Mouse (Mus musculus) mouse trophoblast stem cell (cell line): ENCODE results near the gene Zfp982.
"Not testable (repeated sequence)": the region's sequence is repeated elsewhere in the genome, so short reads cannot be mapped to it uniquely, and the experiment has no call there.

Experiments used
- in situ Hi-C, 2 experiments: fragments of 300-500 bp; cut with MseI, MboI; formaldehyde crosslinking; loops; 2 replicates in 1 of 2; 3 replicates in 1 of 2; pipeline ENCODE4 v1.15.1; 2025

The Zfp982 gene

DNA sequence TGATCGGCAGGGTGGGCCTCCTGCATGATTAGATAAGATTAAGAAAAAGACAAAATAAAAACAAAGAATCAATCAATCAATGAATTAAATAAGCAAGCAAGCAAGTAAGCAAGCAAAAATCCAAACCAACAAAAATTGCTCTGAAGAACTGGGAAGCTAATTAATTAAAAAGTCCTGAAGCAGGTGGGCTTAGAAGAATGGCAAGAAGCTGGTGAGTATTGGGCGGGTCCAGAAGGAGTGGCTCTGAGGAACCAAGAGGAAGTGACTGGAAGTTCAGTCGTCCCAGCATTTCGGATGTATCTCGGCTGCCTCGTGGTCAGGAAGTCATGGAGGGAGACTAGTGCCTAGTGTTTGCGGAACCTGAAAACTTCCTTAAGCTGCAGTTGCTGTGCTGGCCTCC, at the start of gene Zfp982:
Zfp982 (plus strand) TSS at position 301 of the 400 bp plus-strand sequence.
- in situ Hi-C loops, result not testable (repeated sequence)

GRCm38 (mm10) chr4:147442649-147443553, 49.3 kb upstream of the Zfp982 start:
- in situ Hi-C loops, result loop anchor here in 1 of 2 experiments (25.0 kb wide), 1 partner anchor 106 kb away; no protein-coding TSS in a partner anchor

DNA sequence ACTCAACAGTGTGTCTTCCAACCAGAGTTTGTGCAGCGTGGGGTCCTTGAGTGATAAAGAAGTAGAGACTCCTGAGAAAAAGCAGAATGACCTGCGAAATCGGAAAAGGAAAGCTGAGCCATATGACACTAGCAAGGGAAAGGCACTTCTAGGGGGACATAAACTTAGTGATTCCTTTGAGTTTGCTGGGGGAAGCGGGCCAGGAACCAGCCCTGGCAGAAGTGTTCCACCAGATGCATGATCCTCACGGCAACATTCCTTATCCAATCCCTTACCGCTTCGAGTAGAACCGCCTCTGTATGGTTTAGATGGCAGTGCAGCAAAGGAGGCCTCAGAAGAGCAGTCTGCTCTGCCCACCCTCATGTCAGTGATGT, 48.7 kb upstream of the Zfp982 start:
- in situ Hi-C loops, result loop anchor here in 1 of 2 experiments (25.0 kb wide), 1 partner anchor 106 kb away; no protein-coding TSS in a partner anchor

DNA sequence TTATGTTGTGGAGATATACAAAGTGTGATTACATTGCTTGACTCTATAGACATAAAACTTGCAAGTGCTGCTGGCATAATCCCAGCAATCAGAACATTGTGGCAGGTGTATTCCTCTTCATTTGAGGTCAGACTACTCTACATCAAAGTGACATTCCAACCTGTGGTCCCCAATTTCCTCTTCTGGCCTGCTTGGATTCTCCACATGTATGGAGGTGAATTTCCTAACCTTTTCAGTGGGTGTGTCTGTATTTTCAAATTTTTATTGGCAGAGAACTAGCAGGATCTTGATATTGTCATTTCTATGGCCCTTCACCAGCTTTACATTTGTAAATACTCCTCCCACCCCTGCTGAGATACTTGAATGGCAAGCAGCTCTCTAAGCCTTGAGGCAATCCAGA, 46.8 kb upstream of the Zfp982 start:
- in situ Hi-C loops, result loop anchor here in 1 of 2 experiments (25.0 kb wide), 1 partner anchor 108 kb away; no protein-coding TSS in a partner anchor

DNA sequence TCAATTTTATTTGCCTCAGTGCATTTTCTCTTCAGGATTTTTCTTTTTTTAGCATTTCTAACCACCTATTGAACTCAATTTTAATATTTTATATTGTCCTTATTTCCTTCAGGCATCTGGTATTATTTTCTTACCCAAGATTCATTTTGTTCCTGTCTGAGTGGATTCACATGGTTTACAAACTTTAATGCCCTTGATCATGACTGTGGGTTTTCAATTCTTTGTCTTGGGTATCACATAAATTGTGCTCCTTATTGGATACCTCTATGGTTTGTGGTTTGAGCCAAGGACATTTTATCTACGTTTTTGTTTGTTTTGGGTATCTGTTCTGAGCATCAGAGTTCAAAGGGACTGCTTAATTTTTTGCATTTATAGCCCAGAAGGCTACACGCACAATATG, 43.9 kb upstream of the Zfp982 start:
- in situ Hi-C loops, result loop anchor here in 1 of 2 experiments (25.0 kb wide), 1 partner anchor 111 kb away; no protein-coding TSS in a partner anchor

- in situ Hi-C loops, result loop anchor here in 1 of 2 experiments (25.0 kb wide), 1 partner anchor 112 kb away; no protein-coding TSS in a partner anchor
Observed at GRCm38 (mm10) chr4:147449099-147449581, 43.1 kb upstream of the Zfp982 start.

GRCm38 (mm10) chr4:147449986-147450385, 42.2 kb upstream of the Zfp982 start:
- in situ Hi-C loops, result loop anchor here in 1 of 2 experiments (25.0 kb wide), 1 partner anchor 113 kb away; no protein-coding TSS in a partner anchor

- in situ Hi-C loops, result not testable (repeated sequence)
Observed at GRCm38 (mm10) chr4:147467207-147467606, 25.0 kb upstream of the Zfp982 start.

DNA sequence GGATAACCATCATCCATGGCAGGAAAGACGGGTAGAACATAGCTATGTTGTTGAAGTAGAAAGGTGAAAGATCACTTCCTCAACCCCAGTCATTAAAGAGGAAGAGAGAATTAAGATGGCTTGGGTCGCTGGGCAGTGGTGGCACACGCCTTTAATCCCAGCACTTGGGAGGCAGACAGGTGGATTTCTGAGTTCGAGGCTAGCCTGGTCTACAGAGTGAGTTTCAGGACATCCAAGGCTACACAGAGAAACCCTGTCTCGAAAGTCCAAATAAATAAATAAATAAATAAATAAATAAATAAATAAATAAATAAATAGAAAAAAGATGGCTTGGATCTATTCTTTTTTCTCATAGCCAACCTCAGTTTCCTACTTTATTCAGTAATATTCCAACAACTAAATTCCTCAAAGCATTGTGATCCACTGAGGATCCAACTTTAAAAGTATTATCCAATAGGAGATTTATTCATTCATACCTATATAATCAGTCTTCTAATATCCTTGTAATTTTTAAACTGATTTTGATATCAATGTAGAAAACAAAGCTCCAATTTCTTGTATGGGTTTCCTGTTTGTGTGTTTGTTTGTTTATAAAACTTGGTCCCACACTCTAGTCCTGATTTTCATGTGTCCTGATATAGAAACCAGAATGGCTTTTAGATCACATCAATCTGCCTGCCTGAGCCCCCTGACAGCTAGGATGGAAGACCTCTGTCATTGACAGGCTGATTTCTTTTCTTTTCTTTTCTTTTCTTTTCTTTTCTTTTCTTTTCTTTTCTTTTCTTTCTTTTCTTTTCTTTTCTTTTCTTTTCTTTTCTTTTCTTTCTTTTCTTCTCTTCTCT, 6.8 kb downstream of the Zfp982 start:
- in situ Hi-C loops, result not testable (repeated sequence)

GRCm38 (mm10) chr4:147509174-147509573, 17.0 kb downstream of the Zfp982 start:
- in situ Hi-C loops, result no loop called here

GRCm38 (mm10) chr4:147518981-147519380, 26.8 kb downstream of the Zfp982 start:
- in situ Hi-C loops, result no loop called here

- in situ Hi-C loops, result loop anchor here (5.0 to 10.0 kb wide), 2 partner anchors 295 to 1958 kb away; no protein-coding TSS in a partner anchor
Observed at GRCm38 (mm10) chr4:147520100-147520499, 27.9 kb downstream of the Zfp982 start.

DNA sequence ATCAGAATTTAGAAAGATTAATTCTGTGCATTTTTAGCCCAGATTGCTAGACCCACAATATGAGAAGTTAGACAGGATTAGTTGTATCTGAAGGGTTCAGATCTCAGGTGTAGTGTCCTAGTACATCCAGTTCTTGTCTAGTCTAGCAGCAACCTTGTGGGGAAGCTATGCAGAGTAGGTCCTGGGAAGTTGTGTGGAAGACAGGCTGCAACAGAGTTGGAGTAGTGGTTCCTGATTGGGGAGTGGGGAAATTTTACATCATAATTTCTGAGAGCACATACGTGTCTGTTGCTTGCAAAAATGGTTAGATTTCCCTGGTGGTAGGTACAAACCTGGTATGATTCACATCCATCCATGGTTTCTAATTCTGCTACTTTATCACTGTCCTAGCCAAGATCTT, 32.9 kb downstream of the Zfp982 start:
- in situ Hi-C loops, result loop anchor here in 1 of 2 experiments (10.0 kb wide), 1 partner anchor 290 kb away; no protein-coding TSS in a partner anchor

DNA sequence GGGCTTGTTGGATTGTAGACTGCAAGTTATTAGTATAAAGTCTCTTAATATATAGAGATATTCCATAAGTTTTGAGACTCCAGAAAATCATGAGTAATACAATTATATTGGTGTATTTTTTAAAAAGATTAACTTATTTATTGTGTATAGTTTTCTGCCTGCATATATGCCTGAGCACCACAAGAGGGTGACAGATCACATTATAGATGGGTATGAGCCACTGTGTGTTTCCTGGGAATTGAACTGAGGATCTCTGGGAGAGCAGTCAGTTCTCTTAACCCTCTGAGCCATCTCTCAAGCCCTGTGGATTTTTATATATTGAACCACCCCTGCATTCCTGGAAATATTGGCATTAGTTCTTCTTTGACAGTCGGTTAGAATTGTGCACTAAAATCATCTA, 38.1 kb downstream of the Zfp982 start:
- in situ Hi-C loops, result no loop called here

DNA sequence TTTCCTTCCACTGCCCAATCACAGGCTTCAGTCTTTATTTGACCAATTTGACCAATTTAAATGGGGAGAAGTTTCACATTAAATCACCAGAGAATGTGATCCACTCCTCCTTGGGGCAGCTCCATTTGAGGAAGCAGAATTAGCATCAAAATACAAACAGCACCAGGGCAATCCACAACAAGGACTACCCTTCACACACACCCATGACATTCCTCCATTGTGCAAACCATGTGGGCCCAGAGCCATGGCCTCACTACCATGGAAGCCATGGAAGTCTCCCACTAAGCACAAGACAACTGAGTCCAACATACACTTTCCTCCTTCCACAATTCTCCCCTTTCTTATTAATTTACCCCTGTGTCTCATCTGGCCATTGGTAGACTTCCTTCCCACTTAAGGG, 43.7 kb downstream of the Zfp982 start:
- in situ Hi-C loops, result not testable (repeated sequence)

GRCm38 (mm10) chr4:147537702-147538101, 45.5 kb downstream of the Zfp982 start:
- in situ Hi-C loops, result no loop called here

DNA sequence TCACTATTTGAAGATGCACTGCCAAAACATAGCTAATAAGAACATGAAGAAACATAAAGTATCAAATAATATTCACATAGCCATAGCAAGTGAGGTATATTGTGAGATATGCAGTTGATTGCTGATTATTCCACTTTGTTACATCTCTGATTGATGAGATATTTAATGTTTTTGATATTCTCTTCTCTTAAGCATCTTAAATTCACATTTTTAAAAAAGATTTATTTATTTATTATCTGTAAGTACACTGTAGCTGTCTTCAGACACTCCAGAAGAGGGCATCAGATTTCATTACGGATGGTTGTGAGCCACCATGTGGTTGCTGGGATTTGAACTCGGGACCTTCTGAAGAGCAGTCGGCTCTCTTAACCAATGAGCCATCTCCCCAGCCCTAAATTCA, 47.7 kb downstream of the Zfp982 start, which contains the start of gene Gm16503:
Gm16503 (plus strand) TSS at position 301 of the 400 bp plus-strand sequence.
- in situ Hi-C loops, result not testable (repeated sequence)

DNA sequence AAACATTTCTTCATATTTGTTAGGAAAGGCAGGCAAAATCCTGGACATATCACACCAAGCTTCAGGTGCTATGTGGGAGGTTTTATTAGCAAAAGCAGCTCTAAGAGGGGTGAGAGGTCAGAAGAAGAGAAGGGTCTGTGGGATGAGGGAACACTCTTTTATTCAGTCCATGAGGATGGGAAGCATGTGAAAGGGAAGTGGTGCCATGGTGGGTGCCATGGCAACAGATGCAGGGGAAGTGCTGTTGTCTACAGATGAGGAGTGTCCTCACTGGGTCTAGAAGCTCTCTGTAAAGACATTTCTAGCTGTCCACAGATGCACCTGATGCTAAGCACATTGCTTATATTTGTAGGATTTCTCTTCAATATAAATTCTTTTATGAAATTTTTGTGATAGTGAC, 48.9 kb downstream of the Zfp982 start:
- in situ Hi-C loops, result no loop called here

GRCm38 (mm10) chr4:147553071-147553470, 60.9 kb downstream of the Zfp982 start, which contains the start of gene Zfp985:
Gene Zfp985 (plus strand): TSS chr4:147553277.
- in situ Hi-C loops, result not testable (repeated sequence)

GRCm38 (mm10) chr4:147554361-147554760, 62.1 kb downstream of the Zfp982 start:
- in situ Hi-C loops, result not testable (repeated sequence)

DNA sequence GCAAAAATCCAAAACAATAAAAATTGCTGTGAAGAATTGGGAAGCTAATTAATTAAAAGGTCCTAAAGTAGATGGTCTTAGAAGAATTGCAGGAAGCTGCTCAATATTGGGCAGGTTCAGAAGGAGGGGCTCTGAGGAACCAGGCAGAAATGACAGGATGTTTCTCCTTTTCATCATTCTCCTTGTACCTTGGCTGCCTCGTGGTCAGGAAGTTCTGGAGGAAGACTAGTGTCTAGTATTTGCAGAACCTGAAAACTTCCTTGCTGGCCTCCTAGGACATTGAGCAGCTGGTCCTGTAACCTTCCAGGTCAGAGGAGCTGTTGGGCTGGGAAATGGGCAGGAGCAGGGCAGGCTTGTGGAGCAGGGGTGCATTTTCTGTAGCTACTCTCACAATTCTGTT, 64.7 kb downstream of the Zfp982 start:
- in situ Hi-C loops, result not testable (repeated sequence)
